Mouse (Mus musculus): ENCODE data around the gene Gucy2f.
"Not testable (repeated sequence)": the region's sequence is repeated elsewhere in the genome, so short reads cannot be mapped to it uniquely, and the experiment has no call there.

Gene Gucy2f

GRCm38 (mm10) chrX:142196831-142197230 is at the start of gene Gucy2f:
Gucy2f (minus strand) TSS chrX:142196931.
- DNase-seq (ENCODE audit: low read depth), result no peak

- DNase-seq (ENCODE audit: low read depth), result no peak
Measured at GRCm38 (mm10) chrX:142245682-142246327, 49.1 kb upstream of the Gucy2f start.

- peak; percentile 11 for DNase-seq (ENCODE audit: low read depth)
Measured at GRCm38 (mm10) chrX:142237101-142237500, 40.4 kb upstream of the Gucy2f start.

- DNase-seq (ENCODE audit: low read depth), result not testable (repeated sequence)
Measured at GRCm38 (mm10) chrX:142236146-142236545, 39.4 kb upstream of the Gucy2f start.

GRCm38 (mm10) chrX:142228769-142229158 is 32.0 kb upstream of the Gucy2f start:
- peak; percentile 6 for DNase-seq (ENCODE audit: low read depth)

- peak; percentile 85 for DNase-seq (ENCODE audit: low read depth)
Measured at GRCm38 (mm10) chrX:142228055-142228768, 31.5 kb upstream of the Gucy2f start.

DNA sequence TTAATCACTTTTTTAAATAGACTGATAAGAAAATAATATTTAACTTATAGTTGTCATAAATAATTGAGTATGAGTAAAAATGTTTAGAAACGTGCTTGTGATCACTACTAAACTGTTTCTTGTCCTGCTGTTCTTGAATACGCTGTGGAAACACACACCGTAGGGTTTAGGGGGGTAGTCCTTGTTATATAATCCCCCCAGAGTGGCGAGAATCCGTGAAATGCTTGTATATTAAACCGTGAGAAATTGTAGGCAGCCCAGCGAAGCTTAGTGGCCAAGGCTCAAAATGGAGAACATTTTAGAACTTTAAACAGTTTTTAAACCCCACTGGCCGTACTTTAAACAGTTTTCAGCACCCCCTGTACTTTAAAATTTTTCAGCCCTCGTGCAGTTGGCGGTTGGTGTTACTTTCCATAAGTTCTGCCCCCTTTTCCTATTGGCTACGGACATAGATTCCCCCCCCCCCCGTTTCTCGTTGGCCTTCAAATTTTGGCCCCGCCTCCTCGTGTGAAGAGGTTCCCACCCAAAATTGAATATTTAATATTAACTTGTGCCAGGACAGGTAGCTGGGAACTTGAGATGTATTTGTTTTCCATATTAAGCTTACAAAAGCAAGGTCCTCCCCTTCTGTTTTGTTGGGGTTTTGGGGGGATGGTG is 30.8 kb upstream of the Gucy2f start:
- peak; percentile 79 for DNase-seq (ENCODE audit: low read depth)

- no peak for DNase-seq (ENCODE audit: low read depth)
Measured at GRCm38 (mm10) chrX:142226542-142226941, 29.8 kb upstream of the Gucy2f start, which contains the start of gene Nxt2. Nxt2 (plus strand) TSS chrX:142226770.

DNA sequence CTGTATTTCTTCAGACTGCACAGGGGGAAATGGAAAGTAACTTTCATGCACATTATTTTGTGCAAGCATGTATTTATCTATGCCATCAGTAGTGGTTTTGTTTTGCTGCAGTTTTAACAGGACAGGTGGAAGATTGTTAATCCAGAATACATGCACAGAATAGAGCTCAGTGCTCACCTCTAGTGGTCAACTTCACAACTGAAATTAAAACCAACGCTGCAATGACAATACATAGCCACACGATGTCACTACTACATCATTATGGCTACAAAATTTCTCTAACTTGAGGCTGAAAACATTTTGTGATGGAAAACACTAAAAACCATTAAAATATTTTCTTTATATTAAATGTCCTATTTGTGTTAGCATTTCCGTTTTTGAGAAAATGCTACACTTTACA is 3.6 kb upstream of the Gucy2f start:
- peak; percentile 58 for DNase-seq (ENCODE audit: low read depth)

- no peak for DNase-seq (ENCODE audit: low read depth)
Measured at GRCm38 (mm10) chrX:142195551-142195950, 1.2 kb downstream of the Gucy2f start.

GRCm38 (mm10) chrX:142194420-142194819 is 2.3 kb downstream of the Gucy2f start:
- DNase-seq (ENCODE audit: low read depth), result no peak

- DNase-seq (ENCODE audit: low read depth), result no peak
Measured at GRCm38 (mm10) chrX:142190355-142190754, 6.4 kb downstream of the Gucy2f start.

- no peak for DNase-seq (ENCODE audit: low read depth)
Measured at GRCm38 (mm10) chrX:142189023-142189703, 7.6 kb downstream of the Gucy2f start.

DNA sequence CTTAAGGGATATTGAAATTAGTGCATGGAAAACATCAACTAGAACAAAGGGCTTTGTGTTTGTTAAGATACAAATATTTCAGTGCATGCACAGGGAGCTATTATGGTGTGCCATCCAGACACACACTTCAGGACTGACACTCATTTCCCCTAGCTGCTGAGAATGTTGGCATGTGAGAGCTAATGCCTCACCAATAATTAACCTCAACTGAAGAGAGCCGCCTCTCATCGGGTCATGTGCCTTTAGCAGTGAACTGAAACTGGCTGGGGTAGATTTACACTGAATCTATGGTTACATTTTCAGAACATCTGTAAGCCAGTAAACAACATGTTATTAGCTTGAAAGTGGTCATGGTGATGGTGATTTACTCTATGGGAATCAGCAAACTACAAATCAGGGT is 14.7 kb downstream of the Gucy2f start:
- no peak for DNase-seq (ENCODE audit: low read depth)

DNA sequence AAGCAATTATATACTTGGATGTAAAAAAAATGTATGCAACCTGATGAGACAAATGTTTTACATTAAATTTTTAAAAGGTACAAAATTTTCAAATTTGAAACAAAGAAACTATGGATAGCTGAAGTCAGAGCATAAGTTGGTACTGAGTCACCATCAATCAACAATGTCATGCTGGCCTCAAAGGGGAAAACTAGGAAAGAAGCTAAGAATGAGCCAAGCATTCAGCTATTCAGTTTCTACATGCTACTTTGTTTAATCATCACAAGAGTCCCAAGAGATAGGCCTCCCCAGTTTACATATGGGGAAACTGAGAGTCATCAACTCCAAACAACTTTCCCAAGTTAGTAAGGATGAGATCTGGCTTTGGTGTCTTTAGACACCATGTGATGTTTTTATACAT is 19.8 kb downstream of the Gucy2f start:
- no peak for DNase-seq (ENCODE audit: low read depth)

GRCm38 (mm10) chrX:142115779-142116178 is 81.0 kb downstream of the Gucy2f start:
- no peak for DNase-seq (ENCODE audit: low read depth)

- DNase-seq (ENCODE audit: low read depth), result no peak
Measured at GRCm38 (mm10) chrX:142111236-142111635, 85.5 kb downstream of the Gucy2f start.

GRCm38 (mm10) chrX:142096904-142097303 is 99.8 kb downstream of the Gucy2f start:
- no peak for DNase-seq (ENCODE audit: low read depth)

DNA sequence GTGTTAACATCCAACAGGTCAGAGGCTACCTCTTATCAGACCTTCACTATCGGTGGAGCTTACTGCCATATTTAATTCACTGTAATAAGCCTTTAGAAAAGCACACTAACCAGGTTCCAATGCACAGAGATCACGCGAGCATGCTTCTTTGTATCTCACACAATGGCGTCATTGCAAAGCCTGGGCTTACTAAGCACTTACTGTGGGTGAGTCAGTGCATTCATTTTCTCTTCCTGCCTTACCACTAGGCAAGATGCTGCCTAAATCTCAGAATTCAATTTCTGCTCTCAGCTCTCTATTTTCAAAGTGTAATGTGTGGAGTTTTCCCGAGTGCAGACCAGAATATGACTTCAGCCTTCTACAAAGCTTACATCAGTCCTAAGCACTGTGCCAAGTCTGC is 101.2 kb downstream of the Gucy2f start:
- no peak for DNase-seq (ENCODE audit: low read depth)

DNA sequence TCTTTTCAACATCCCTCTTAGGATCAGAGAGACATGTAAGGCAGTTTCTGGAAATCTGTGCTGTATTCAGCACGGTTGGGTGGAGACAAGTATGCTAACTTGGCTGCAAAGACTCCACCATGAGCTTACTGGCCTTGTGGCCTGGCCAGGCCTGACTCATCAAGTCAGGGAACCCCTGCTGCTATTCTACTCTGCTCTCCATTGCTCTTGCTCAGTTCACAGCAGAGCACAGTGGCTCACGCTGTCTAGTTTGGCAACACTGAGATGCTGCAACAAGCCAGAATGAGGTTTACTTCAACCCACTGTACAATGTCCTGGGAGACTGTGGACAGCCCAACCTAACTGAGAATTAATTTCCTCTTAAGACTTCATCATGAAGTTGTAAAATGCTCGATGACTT is 134.1 kb downstream of the Gucy2f start:
- no peak for DNase-seq (ENCODE audit: low read depth)
